Mouse (Mus musculus) thymus, postnatal 10 days (tissue): ENCODE results near the gene Cblc.

Experiments used
- DNase-seq, 2 experiments: peaks; one replicate each; pipeline ENCODE4 v3.0.0; 2021; ENCODE audit warnings: low spot score in 2 of 2

The Cblc gene

DNA sequence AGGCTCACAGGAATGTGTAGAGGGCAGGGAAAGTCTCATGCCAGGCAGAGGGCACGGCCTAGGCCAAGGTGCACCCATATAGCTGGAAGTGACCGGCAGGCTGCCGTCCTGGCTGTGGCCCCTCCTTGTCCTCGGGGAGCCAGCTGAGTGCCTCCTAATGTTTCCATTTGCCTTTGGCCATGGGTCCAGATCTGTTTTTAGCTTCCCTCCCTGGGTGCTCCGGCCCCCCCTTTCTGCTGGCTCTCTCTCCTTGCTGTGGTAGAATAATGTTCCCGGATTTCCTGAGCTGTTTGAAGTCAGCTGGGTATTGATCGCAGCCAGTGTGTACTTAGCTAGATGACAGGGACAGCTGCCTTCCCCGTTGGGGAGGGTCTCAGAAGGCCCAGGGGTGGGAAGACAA, 13.0 kb downstream of the Cblc start:
- no peak for DNase-seq

DNA sequence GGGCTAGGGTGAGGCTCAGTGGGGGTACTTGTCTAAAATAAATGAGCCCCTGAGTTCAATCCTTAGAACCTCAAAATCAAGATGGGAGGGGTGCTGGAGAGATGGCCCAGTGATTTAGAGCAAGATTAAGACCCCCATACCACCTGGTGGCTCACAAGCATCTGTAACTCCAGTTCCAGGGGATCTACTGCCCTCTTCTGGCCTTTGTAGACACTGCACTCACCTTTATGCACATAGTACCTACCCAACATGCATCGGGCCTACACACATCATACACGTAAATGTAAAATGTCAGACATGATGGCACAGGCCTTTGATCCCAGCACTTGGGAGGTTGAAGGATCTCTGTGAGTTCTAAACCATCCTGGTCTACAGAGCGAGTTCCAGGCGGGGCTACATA, 14.0 kb downstream of the Cblc start:
- no peak for DNase-seq

DNA sequence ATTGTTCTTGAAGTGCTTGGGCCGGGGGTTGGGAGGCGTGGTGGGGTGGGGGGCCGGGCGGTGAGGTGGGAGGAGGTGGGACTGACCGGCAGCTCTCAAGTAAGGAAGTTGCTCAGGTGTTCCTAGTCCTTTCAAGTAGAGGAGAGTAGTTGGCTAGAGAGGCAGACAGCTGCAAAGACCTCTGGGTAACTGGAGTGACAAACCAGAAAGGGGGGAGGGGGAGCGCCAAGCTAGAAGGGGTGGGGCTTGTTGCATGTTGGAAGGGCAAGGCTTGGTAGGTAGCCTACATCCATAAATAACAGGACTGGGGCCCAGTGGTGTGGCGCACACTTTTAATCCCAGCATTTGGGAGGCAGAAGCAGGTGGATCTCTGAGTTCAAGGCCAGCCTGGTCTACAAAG, 14.9 kb downstream of the Cblc start:
- DNase-seq, result no peak

DNA sequence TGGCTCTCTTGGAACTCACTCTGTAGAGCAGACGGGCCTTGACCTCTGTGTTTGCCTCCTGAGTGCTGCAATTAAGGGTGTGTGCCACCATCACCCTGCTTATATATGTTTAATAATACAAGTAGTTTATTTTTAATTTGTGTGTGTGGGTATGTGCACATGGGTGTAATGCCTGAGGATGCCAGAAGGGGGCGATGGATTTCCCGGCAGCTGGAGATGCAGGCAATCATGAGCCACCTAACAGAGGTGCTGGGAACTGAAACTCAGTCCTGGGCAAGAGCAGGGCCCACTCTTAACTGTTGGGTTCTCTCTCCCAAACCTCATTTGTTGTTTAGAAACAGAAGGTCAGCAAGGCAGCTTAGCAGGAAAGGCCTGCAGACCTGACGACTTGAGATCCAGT, 16.7 kb downstream of the Cblc start:
- DNase-seq, result no peak

- DNase-seq, result no peak
Observed at GRCm38 (mm10) chr7:19778645-19779044, 18.0 kb downstream of the Cblc start.

GRCm38 (mm10) chr7:19777049-19777723, 19.4 kb downstream of the Cblc start:
- no peak for DNase-seq

DNA sequence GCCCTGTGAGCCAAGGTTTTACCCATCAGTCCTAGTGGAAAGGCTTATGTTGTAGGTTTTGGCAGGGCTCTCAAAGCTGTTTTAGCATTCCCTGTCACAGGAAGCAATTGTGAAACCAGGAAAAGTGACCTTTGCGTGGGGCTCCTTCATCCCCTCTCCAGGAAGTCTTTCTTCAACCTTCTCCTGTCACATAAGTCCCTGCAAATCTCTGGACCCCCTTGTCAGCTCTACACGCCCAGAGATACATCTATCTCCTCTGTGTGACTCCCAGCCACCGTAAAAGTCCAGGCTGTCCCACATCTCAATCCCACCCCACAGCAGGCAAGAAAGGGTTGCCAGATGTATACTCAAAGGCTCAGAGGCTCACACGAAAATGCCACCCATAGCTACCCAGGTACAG, 24.9 kb downstream of the Cblc start:
- no peak for DNase-seq

DNA sequence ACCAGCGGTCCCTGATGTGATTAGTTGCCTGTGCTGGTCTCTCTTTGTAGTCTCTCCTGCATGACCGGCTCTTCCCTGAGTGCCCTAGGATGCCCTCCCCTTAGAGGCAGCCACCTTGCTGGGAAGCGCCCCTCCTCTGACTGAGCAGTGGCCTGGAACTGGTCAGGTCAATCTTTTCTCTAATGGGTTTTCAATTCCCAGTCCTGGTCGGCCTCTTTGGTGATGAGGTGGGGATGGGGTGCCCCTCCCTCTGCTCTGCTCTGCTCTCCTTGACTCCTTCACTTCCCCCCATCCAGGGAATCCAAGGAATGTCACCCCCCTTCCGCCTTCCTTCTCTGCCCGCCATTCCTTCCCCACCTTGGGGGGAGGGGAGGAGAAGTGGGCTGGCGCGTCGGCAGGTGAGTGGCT, 25.6 kb downstream of the Cblc start, which contains the start of gene Bcam:
TSS of gene Bcam (minus strand) at position 33 of the 408 bp plus-strand sequence.
- DNase-seq, result no peak

DNA sequence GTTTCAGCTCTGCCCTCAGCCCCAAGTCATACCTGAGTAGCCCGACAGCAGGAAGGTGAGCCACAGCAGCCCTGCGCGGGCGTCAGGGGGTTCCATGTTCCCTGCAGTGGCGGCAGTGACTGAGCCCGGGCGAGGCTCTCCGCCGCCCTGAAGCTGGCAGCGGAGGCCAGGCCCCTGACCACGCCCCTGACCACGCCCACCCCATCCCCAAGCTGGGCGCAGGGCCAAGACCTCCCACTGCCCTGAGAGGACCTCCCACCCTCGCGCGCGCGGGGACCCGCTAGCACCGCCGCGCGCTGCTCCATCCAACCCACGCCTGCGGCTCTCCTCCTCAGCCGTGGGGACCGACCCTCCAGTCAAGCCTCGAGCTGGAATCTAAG, 26.2 kb downstream of the Cblc start:
- peak; percentile 42 to 57 for DNase-seq

GRCm38 (mm10) chr7:19769434-19770374, 26.9 kb downstream of the Cblc start:
- DNase-seq, result no peak

DNA sequence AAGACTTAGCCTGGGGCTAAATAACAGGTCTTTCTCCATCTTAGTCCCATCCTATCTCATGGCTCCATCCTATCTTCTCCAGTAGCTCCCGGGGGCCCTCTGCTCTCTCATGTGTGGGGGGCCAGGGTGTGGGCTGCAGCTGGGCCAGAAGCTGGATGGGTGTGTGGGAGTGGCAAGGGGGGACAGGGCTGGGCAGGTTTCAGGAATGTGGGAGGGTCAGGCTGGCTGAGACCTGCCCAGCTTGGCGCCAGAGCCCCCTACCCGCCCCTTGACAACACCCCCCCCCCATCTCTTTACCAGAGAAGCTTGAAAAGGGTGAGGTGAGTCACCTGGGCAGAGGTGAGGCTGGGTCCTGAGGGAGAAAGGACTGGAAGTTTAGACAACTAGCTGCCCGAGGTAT, 27.6 kb downstream of the Cblc start:
- no peak for DNase-seq

DNA sequence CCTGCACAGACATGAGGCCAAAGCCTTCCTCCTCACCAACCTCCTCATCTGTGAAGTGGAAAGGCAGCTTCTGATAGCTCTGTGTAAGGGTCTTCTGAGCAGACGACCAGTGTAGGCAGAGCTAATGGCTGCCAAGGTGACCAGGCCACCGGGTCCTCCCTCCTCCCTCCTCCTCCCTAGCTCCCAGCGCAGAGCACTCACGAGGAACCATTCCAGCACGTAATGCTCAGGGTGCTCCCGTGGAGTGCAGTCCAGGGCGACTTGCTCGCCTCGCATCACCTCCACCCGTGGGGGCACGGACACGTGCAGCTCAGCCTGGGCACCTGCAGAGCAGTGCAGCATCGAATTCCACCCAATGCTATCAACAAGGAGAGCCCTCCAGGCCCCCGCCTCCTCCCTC, 28.4 kb downstream of the Cblc start:
- no peak for DNase-seq

DNA sequence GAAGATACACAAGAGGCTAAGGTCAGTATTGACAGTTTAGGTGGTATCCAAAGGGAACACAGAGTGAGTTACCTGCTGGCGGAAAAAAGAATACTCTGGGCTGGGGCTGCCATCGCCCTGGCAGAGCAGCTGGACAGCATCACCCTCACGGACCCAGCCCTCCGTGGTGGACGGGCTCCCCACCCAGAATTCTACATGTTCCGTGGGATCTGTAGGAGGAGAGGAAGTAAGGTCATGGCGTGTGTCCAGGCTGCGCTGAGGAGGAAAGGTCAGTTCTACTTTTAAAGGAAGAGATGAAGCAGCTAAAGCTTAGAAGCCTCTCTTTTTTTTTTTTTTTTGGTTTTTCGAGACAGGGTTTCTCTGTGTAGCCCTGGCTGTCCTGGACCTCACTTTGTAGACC, 32.0 kb downstream of the Cblc start:
- no peak for DNase-seq

DNA sequence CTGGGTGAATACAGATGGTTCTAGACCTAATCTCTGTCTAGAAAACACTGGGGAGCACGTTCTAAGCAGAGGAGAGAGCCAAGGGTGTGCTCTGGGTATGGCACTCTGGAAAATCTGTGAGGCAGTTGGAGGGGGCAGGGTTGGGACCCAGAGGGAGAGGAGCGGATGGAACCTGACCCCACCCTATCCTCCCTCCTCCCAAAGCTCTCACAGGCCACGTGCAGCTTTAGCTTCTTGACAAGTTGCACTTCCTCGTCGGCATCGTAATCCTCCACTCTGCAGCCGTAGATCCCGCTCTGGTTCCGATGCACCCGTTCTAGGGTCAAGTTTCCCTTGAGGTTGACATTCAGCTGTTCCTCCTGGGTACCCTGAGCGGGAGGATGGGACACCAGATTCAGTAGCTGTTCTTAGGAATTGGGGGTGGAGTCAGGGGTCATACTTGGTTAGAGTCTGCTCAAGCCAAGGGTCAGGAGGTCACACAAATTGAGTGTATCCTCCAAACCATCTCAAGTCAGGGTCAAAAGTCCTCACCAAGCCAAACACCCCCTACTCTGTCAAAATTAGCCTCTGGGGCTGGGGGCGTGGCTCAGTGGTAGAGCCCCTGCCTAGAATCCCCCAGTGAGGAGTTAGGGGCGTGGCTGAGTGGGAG, 32.7 kb downstream of the Cblc start:
- DNase-seq, result no peak

DNA sequence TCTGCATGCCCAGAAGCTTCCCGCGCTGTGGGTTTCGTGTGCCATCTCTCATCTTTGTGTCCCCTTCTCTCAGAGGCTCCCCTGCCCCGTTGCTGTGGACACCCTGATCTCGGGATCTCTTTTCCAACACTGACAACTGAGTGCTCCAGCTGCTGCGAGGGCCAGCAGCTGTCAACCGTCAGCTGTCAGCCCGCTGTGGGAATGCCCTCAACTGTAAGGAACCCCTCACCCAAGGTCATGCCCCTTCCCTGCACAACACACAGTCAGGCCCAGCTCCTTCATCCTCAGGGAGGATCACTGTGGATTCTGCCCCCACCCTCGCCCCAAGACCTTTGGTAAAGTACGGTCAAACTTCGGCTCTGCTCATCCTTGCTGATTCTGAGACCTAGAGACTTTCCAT, 34.3 kb downstream of the Cblc start:
- DNase-seq, result no peak

GRCm38 (mm10) chr7:19760021-19760420, 36.6 kb downstream of the Cblc start:
- DNase-seq, result no peak

DNA sequence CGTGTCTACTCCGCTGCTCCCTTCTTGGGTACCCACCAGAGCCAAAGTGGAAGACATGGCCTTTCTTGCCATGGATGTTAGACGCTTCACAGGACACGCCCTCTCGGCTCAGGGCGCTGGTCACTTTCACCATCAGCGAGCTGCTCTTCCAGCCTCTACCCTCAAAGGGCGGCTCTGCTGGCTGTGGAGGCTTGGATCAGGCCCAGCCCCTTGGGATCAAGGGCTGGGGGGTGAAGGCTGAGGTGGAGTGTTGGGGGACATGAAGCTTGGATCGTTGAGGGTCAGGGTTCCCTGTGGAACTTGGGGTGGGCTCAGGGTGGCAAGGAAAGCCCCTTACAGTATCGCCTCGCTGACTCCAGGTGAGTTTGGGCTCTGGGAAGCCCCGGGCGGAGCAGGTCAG, 38.0 kb downstream of the Cblc start:
- no peak for DNase-seq

DNA sequence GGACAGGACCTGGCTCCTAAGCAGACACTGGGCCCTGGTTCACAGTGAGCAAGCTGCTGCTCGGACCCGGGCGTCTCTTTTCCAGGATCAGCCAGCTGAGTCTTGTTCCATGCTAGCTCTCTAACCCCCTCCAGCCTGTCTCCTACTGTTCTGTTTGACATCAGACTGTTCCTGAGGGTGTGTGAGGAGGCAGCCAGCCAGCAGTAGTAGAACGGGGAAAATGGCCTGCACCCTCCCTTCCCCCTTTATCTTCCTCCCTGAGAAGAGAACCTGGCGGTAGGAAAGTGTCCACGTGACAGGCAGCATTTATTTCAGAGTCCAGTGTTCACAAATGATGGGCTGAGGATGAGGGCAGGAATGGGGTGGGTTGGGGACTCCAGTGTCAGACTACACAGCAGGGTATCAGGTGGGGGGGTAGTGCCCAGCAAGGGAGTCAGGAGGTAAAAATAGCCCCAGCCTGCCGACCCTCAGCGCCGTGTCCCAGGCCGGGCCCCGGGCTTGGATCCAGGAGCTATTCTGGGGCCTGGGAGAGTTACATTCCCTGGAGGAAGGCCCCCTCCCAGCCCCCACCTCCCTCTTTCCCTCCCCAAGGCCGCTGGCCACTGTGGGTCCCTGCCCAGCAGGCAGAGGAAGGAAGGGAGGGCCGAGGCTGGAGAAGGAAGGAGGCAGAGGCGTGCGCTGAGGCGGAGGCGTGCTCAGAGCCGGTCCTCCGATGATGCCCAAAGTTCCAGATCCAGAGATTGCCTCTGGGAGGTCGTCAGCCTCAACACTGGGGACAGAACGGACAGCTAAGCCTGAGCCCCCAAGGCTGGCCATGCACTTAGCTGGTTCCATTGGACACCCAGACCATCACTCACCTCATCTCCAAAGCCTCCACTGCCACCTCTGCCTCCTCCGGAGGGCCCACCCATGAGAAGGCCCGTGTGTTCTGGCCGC, 40.5 kb downstream of the Cblc start:
- DNase-seq, result no peak

- DNase-seq, result no peak
Observed at GRCm38 (mm10) chr7:19755008-19755407, 41.6 kb downstream of the Cblc start.

GRCm38 (mm10) chr7:19754065-19754464, 42.5 kb downstream of the Cblc start:
- no peak for DNase-seq

GRCm38 (mm10) chr7:19753587-19753986, 43.0 kb downstream of the Cblc start:
- DNase-seq, result no peak

- no peak for DNase-seq
Observed at GRCm38 (mm10) chr7:19752652-19753051, 44.0 kb downstream of the Cblc start.
